Mouse (Mus musculus): ENCODE measurements around the gene Tmem221. TPM values are rescaled to one million over a fixed set of nuclear protein-coding genes. Genes with fewer than 3 reads are reported as not detected.

Tmem221 gene
- polyA plus RNA-seq, 1 experiment from 2014 or later = 4.4 TPM

DNA sequence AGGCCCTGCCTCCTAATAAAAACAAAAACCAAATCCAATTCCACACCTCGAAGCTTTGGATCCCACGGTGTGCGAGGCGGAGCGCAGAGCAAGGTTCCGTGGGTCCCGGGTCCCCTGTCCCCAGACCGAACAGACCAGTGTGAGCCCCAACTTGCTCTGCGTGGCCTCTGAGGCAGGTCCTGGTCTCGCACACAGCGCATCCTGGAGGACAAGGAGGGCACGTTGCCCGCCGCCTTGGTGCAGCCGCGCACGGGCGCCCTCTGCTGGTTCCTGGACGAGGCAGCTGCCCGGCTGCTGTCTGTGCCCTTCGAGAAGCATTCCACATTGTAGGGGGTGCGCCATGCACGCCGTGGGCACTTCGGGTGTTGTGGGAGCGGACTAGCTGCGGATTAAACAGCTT lies 37.2 kb upstream of the Tmem221 start:
- H3K27ac ChIP-seq (ENCODE audit: low read length) = no peak overlapping the region
- no peaks in the 10 kb centered on the region for H3K9me3 ChIP-seq (ENCODE audit: control insufficient read depth, low read length)
- H3K4me2 ChIP-seq (ENCODE audit: low read depth, low read length) = peak overlapping the region; percentile 1; the same call in 1 of the 2 replicates
- H3K27me3 ChIP-seq (ENCODE audit: control insufficient read depth, insufficient read depth, low read depth, low read length) = peaks cover 2% of the 10 kb centered on the region; the same call in 1 of the 2 replicates
- H3K36me3 ChIP-seq (ENCODE audit: control insufficient read depth, insufficient read depth, low read length) = no peaks in the 10 kb centered on the region
- 8% methylated on average over 27 of the region's 27 CpGs for WGBS
- ATAC-seq (ENCODE audit: low read depth) = peak; percentile 26
- no peak overlapping the region; the same call in 1 of the 2 replicates for H3K9ac ChIP-seq (ENCODE audit: low read length)
- no peak overlapping the region for H3K4me3 ChIP-seq (ENCODE audit: low read length)
- H3K4me1 ChIP-seq (replicated peaks; ENCODE audit: control insufficient read depth, insufficient read depth, low read length) = peaks cover 20% of the 10 kb centered on the region

DNA sequence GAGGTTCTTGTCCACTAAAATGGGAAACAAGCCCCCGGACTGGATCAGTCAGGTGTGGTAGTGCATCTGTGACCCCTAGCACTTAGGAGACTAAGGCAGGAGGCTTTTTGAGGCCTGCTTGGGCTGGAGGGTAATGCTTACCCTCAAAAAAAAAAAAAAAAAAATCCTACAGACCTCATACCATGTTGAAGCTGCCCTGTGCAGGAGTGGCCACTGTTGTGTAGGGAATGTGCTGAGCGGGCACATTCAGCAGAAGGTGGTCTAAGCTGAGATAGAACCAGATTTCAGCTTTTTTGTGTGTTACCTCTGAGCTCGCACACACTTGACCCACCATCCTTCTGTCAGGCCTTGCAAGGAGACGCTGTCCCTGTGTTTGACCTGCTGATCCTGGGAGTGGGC lies 35.7 kb upstream of the Tmem221 start:
- H3K4me1 ChIP-seq (replicated peaks; ENCODE audit: control insufficient read depth, insufficient read depth, low read length) = peaks cover 21% of the 10 kb centered on the region
- H3K27me3 ChIP-seq (ENCODE audit: control insufficient read depth, insufficient read depth, low read depth, low read length) = no peaks in the 10 kb centered on the region
- H3K9me3 ChIP-seq (ENCODE audit: control insufficient read depth, low read length) = no peaks in the 10 kb centered on the region
- H3K4me2 ChIP-seq (ENCODE audit: low read depth, low read length) = no peak overlapping the region
- no peak overlapping the region for H3K9ac ChIP-seq (ENCODE audit: low read length)
- H3K4me3 ChIP-seq (ENCODE audit: low read length) = no peak overlapping the region
- 96% methylated on average over 4 of the region's 4 CpGs for WGBS
- no peaks in the 10 kb centered on the region for H3K36me3 ChIP-seq (ENCODE audit: control insufficient read depth, insufficient read depth, low read length)
- H3K27ac ChIP-seq (ENCODE audit: low read length) = no peak overlapping the region
- no peak for ATAC-seq (ENCODE audit: low read depth)

DNA sequence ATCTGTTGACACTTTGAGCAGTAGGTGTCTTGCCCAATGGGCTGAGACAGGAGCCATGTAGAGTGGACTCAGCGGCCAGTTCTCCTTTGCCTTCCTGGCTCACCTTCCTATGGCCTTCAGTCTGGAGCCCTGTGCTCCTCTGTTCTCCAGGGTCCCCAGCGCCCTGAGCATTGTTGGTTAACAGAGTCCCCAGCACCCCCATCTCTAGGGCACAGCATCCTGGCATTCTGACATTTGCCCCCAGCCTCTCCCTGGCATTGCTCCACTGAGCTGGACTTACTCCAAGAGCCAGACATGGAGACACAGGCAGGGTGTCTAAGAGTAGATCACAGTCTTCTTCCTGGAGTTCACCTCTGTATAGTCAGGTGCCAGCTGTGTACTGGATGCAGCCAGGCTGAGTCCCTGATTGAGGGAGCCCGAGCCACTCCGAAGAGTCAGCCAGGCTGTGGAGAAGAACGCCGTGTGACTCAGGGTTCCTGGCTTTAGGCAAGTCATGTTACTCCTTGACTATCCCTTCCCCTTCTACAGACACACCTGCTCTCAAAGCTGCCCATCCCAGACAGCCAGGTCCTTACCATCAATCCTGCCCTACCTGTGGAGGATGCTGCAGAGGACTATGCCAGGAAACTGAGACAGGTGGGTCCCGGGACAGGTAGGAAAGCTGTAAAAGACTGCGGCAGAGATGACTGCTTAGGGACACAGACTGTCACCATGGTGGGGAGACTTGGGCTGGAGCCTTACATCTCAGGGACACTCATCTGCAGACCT lies 35.1 kb upstream of the Tmem221 start:
- no peak for ATAC-seq (ENCODE audit: low read depth)
- Histone ChIP-seq H3K4me1 (replicated peaks; ENCODE audit: control insufficient read depth, insufficient read depth, low read length) (peaks cover 21% of the 10 kb centered on the region), H3K9me3 (ENCODE audit: control insufficient read depth, low read length) (no peaks in the 10 kb centered on the region), H3K4me3 (ENCODE audit: low read length) (no peak overlapping the region), H3K27me3 (ENCODE audit: control insufficient read depth, insufficient read depth, low read depth, low read length) (no peaks in the 10 kb centered on the region), H3K4me2 (ENCODE audit: low read depth, low read length) (no peak overlapping the region), H3K36me3 (ENCODE audit: control insufficient read depth, insufficient read depth, low read length) (no peaks in the 10 kb centered on the region), H3K27ac (ENCODE audit: low read length) (no peak overlapping the region), H3K9ac (ENCODE audit: low read length) (no peak overlapping the region; the same call in 1 of the 2 replicates)
- WGBS = 84% methylated on average over 8 of the region's 8 CpGs

DNA sequence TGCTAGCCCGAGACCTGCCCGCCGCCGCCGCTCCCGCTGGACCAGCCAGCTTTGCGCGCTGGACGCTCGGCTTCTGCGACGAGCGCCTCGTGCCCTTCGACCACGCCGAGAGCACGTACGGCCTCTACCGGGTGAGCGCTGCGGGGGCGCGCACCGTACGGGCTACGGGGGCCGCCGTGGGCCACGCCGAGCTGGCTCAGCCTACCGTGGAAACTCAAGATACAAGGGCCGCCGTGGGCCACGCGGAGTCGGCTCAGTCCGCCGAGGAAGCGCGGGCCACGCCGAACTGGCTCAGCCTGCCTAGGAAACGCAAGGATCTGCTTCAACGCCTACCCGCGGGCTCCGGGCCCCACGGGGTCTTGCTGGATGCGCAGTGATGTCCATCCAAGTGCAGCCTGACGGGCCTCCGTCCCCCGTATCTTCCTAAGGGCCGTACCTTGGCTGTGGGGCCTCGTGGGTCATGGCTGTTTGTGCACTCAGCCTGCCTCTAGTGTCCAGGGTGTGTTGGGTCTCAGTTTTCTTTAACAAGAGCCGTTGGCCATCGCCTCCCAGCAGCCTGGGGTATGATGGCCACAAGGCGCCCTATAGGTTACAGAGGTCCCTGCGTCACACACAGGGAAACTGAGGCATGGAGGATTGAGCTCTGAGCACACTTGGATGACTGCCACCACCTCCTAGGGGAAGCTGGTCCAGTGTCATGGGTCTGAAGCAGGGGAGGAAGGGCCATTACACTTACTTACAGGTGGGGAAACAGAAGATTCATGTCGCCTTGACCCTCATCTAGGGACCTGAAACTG lies 33.9 kb upstream of the Tmem221 start:
- no peaks in the 10 kb centered on the region for H3K36me3 ChIP-seq (ENCODE audit: control insufficient read depth, insufficient read depth, low read length)
- ATAC-seq (ENCODE audit: low read depth) = peak; percentile 73
- H3K27me3 ChIP-seq (ENCODE audit: control insufficient read depth, insufficient read depth, low read depth, low read length) = no peaks in the 10 kb centered on the region
- H3K9me3 ChIP-seq (ENCODE audit: control insufficient read depth, low read length) = no peaks in the 10 kb centered on the region
- H3K4me2 ChIP-seq (ENCODE audit: low read depth, low read length) = peak overlapping the region; percentile 88
- peak overlapping the region; percentile 97 for H3K9ac ChIP-seq (ENCODE audit: low read length)
- peaks cover 21% of the 10 kb centered on the region for H3K4me1 ChIP-seq (replicated peaks; ENCODE audit: control insufficient read depth, insufficient read depth, low read length)
- WGBS = 3% methylated on average over 60 of the region's 60 CpGs
- peak overlapping the region; percentile 97 for H3K27ac ChIP-seq (ENCODE audit: low read length)
- H3K4me3 ChIP-seq (ENCODE audit: low read length) = peak overlapping the region; percentile 86

DNA sequence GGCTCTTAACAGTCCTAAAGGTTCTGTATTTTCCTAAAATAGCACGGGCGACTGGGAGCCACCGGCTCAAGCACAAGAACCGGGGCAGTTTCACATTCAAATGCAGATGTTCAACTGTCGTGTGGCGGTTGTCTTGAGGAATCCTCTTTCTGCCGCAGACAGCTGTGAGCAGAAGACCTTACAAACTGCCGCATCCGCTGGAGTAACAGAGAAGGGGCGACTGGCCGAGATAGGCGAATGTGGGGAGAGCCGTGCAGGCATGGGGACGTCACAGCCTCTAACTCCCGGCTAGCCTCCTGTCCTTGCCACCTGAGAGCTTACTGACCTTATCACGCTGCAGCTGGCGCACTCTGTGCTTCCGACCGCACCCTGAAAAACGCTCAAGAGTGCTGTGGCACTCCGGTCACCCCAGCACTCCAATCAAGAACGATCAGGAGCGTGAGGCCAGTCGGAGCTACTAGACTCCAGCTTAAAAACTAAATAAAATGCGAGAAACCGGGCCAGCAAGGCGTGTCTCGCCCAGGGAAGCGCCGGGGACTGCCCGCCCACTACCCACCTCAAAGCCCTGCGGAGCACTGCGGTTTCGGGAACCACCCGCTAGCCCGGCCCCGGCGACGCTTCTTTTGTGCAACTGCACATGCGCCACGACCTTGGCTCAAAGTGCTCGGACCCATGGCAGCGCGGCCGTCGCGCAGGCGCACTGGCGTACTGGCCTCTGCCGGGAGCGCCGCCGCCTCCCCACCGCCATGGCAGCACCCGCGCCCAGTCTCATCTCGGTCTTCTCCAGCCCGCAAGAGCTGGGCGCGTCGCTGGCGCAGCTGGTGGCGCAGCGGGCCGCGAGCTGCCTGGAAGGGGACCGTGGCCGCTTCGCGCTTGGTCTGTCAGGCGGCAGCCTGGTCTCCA lies 33.1 kb upstream of the Tmem221 start, which contains the start of gene Pgls:
Gene Pgls (plus strand): TSS at position 706 of the 903 bp plus-strand sequence.
- ATAC-seq (ENCODE audit: low read depth) = peak; percentile 93
- H3K36me3 ChIP-seq (ENCODE audit: control insufficient read depth, insufficient read depth, low read length) = no peaks in the 10 kb centered on the region

DNA sequence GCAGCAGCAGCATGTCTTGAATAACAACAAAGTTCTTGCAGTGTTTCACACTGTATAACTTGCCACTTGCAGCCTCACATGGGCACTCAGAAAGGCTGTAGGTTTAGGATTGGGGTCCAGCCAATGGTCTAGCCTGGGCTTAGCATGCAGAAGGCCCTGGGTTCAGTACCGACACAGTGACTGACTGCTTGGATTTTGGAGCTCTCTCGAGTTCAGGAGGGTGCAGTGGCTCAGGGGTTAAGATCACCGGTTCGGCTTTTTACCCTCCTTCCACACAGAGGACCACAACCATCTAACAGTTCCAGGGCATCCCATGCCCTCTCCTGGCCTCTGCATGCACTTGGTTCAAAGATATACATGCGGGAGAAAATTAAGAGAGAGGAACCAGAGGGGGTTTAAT lies 32.3 kb upstream of the Tmem221 start:
- Histone ChIP-seq H3K9me3 (ENCODE audit: control insufficient read depth, low read length) (no peaks in the 10 kb centered on the region), H3K27me3 (ENCODE audit: control insufficient read depth, insufficient read depth, low read depth, low read length) (no peaks in the 10 kb centered on the region), H3K36me3 (ENCODE audit: control insufficient read depth, insufficient read depth, low read length) (no peaks in the 10 kb centered on the region), H3K4me1 (replicated peaks; ENCODE audit: control insufficient read depth, insufficient read depth, low read length) (peaks cover 19% of the 10 kb centered on the region), H3K4me3 (ENCODE audit: low read length) (peak overlapping the region; percentile 86), H3K4me2 (ENCODE audit: low read depth, low read length) (peak overlapping the region; percentile 88), H3K9ac (ENCODE audit: low read length) (peak overlapping the region; percentile 97), H3K27ac (ENCODE audit: low read length) (peak overlapping the region; percentile 97; the same call in 1 of the 2 replicates)
- no peak for ATAC-seq (ENCODE audit: low read depth)
- WGBS = 24% methylated on average over 5 of the region's 5 CpGs

More for the DNA sequence above, 33.1 kb upstream of the Tmem221 start, which contains the start of gene Pgls:
- Histone ChIP-seq H3K9ac (ENCODE audit: low read length) (peak within 1 kb of the TSS; percentile 97), H3K4me2 (ENCODE audit: low read depth, low read length) (peak within 1 kb of the TSS; percentile 88), H3K9me3 (ENCODE audit: control insufficient read depth, low read length) (no peaks in the 10 kb centered on the region), H3K4me1 (replicated peaks; ENCODE audit: control insufficient read depth, insufficient read depth, low read length) (peaks cover 21% of the 10 kb centered on the region), H3K27me3 (ENCODE audit: control insufficient read depth, insufficient read depth, low read depth, low read length) (no peaks in the 10 kb centered on the region), H3K27ac (ENCODE audit: low read length) (peak within 1 kb of the TSS; percentile 97), H3K4me3 (ENCODE audit: low read length) (peak within 1 kb of the TSS; percentile 86)
- 0% methylated on average over 71 of the region's 71 CpGs for WGBS

DNA sequence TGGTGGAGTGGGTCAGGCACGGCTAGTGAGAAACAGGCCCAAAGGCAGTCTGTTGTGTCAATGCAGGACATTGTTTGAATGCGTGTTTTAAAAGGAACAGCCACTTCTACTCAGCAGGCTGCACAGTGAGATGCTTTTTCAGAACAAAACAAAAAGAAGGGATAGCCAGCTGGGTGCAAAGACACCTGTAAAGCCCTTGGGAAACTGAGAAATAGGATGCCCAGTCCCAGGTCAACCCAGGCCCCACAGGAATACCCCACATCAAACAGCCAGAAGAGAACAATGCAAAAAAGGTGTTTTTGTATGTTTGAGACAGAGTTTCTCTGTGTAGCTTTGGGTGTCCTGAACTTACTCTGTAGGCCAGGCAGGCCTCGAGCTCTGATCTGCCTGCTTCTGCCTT lies 30.1 kb upstream of the Tmem221 start:
- no peak overlapping the region for H3K27ac ChIP-seq (ENCODE audit: low read length)
- WGBS = 69% methylated on average over 3 of the region's 3 CpGs
- peaks cover 18% of the 10 kb centered on the region for H3K4me1 ChIP-seq (replicated peaks; ENCODE audit: control insufficient read depth, insufficient read depth, low read length)
- peaks cover 11% of the 10 kb centered on the region; the same call in 1 of the 2 replicates for H3K36me3 ChIP-seq (ENCODE audit: control insufficient read depth, insufficient read depth, low read length)
- no peak overlapping the region for H3K4me3 ChIP-seq (ENCODE audit: low read length)
- no peak overlapping the region for H3K9ac ChIP-seq (ENCODE audit: low read length)
- no peak for ATAC-seq (ENCODE audit: low read depth)
- H3K9me3 ChIP-seq (ENCODE audit: control insufficient read depth, low read length) = no peaks in the 10 kb centered on the region
- no peak overlapping the region for H3K4me2 ChIP-seq (ENCODE audit: low read depth, low read length)
- no peaks in the 10 kb centered on the region for H3K27me3 ChIP-seq (ENCODE audit: control insufficient read depth, insufficient read depth, low read depth, low read length)

DNA sequence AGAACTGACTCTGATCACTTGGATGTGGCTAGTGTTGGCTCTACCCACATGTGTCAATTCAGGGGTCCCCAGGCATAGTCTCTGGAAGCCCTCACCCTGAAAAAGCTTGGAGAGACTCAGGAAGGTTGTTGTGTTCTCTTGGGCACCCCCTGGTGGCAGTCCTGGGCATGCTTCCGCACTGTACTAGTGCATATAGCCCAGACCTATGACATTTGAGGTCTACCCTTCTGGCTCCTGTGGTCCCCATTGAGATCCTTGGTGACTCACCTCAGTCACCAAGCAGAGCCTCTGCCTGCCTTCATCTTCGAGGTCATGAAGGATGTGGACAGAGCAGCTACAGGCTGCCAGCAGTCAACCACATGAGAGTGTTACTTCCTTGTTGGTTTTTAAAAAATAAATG lies 28.2 kb upstream of the Tmem221 start:
- 57% methylated on average over 2 of the region's 2 CpGs for WGBS
- Histone ChIP-seq H3K36me3 (ENCODE audit: control insufficient read depth, insufficient read depth, low read length) (peaks cover 11% of the 10 kb centered on the region; the same call in 1 of the 2 replicates), H3K9me3 (ENCODE audit: control insufficient read depth, low read length) (no peaks in the 10 kb centered on the region), H3K4me1 (replicated peaks; ENCODE audit: control insufficient read depth, insufficient read depth, low read length) (peaks cover 6% of the 10 kb centered on the region), H3K27ac (ENCODE audit: low read length) (no peak overlapping the region), H3K4me2 (ENCODE audit: low read depth, low read length) (no peak overlapping the region), H3K9ac (ENCODE audit: low read length) (no peak overlapping the region), H3K27me3 (ENCODE audit: control insufficient read depth, insufficient read depth, low read depth, low read length) (no peaks in the 10 kb centered on the region), H3K4me3 (ENCODE audit: low read length) (no peak overlapping the region)
- no peak for ATAC-seq (ENCODE audit: low read depth)

Data from lung, embryonic 16.5 days (tissue).